Mouse (Mus musculus): ENCODE measurements around the gene 9530077C05Rik. TPM values are rescaled to one million over a fixed set of nuclear protein-coding genes. Genes with fewer than 3 reads are reported as not detected.
"Not testable (repeated sequence)": the region's sequence is repeated elsewhere in the genome, so short reads cannot be mapped to it uniquely, and the experiment has no call there.

The 9530077C05Rik gene
- polyA plus RNA-seq, 1 experiment from 2014 or later: 1.2 TPM

- WGBS (ENCODE audit: insufficient replicate concordance): 56% methylated on average over 1 of the region's 1 CpGs
- Histone ChIP-seq H3K9me3 (replicated peaks; ENCODE audit: control insufficient read depth, low read length) (no peaks in the 10 kb centered on the region), H3K27me3 (ENCODE audit: control insufficient read depth, insufficient read depth, low read depth, low read length) (no peaks in the 10 kb centered on the region), H3K36me3 (ENCODE audit: control insufficient read depth, insufficient read depth) (no peaks in the 10 kb centered on the region), H3K9ac (ENCODE audit: low read depth, low read length) (no peak overlapping the region), H3K4me1 (ENCODE audit: control insufficient read depth, low read depth, low read length) (no peaks in the 10 kb centered on the region), H3K27ac (ENCODE audit: low read length) (no peak overlapping the region), H3K4me2 (ENCODE audit: low read depth, low read length) (no peak overlapping the region), H3K4me3 (ENCODE audit: low read depth, low read length) (no peak overlapping the region)
- ATAC-seq (ENCODE audit: low read depth): no peak
Observed at GRCm38 (mm10) chr9:22438826-22439225, 27.5 kb downstream of the 9530077C05Rik start.

GRCm38 (mm10) chr9:22443157-22443556 lies 31.8 kb downstream of the 9530077C05Rik start:
- no peak overlapping the region for H3K9ac ChIP-seq (ENCODE audit: low read depth, low read length)
- peaks cover 3% of the 10 kb centered on the region for H3K4me1 ChIP-seq (ENCODE audit: control insufficient read depth, low read depth, low read length)
- H3K4me3 ChIP-seq (ENCODE audit: low read depth, low read length): no peak overlapping the region
- no peaks in the 10 kb centered on the region for H3K9me3 ChIP-seq (replicated peaks; ENCODE audit: control insufficient read depth, low read length)
- ATAC-seq (ENCODE audit: low read depth): no peak
- no peak overlapping the region for H3K4me2 ChIP-seq (ENCODE audit: low read depth, low read length)
- H3K27ac ChIP-seq (ENCODE audit: low read length): 0 out of 2 replicates have a peak overlapping the region, but pooled peaks have one; percentile 25
- 78% methylated on average over 10 of the region's 10 CpGs for WGBS (ENCODE audit: insufficient replicate concordance)
- H3K36me3 ChIP-seq (ENCODE audit: control insufficient read depth, insufficient read depth): peaks cover 4% of the 10 kb centered on the region; the same call in 1 of the 2 replicates
- H3K27me3 ChIP-seq (ENCODE audit: control insufficient read depth, insufficient read depth, low read depth, low read length): no peaks in the 10 kb centered on the region

- no peaks in the 10 kb centered on the region for H3K9me3 ChIP-seq (replicated peaks; ENCODE audit: control insufficient read depth, low read length)
- H3K9ac ChIP-seq (ENCODE audit: low read depth, low read length): no peak overlapping the region
- H3K27ac ChIP-seq (ENCODE audit: low read length): no peak overlapping the region
- peaks cover 15% of the 10 kb centered on the region for H3K36me3 ChIP-seq (ENCODE audit: control insufficient read depth, insufficient read depth)
- 74% methylated on average over 1 of the region's 1 CpGs for WGBS (ENCODE audit: insufficient replicate concordance)
- H3K4me1 ChIP-seq (ENCODE audit: control insufficient read depth, low read depth, low read length): peaks cover 3% of the 10 kb centered on the region
- ATAC-seq (ENCODE audit: low read depth): no peak
- H3K4me2 ChIP-seq (ENCODE audit: low read depth, low read length): no peak overlapping the region
- H3K4me3 ChIP-seq (ENCODE audit: low read depth, low read length): no peak overlapping the region
- no peaks in the 10 kb centered on the region for H3K27me3 ChIP-seq (ENCODE audit: control insufficient read depth, insufficient read depth, low read depth, low read length)
Observed at GRCm38 (mm10) chr9:22445123-22445522, 33.8 kb downstream of the 9530077C05Rik start.

- peaks cover 20% of the 10 kb centered on the region for H3K36me3 ChIP-seq (ENCODE audit: control insufficient read depth, insufficient read depth)
- no peak overlapping the region for H3K9ac ChIP-seq (ENCODE audit: low read depth, low read length)
- 50% methylated on average over 5 of the region's 5 CpGs for WGBS (ENCODE audit: insufficient replicate concordance)
Observed at GRCm38 (mm10) chr9:22447213-22447612, 35.9 kb downstream of the 9530077C05Rik start.

GRCm38 (mm10) chr9:22448420-22448819 lies 37.1 kb downstream of the 9530077C05Rik start:
- H3K36me3 ChIP-seq (ENCODE audit: control insufficient read depth, insufficient read depth): peaks cover 22% of the 10 kb centered on the region
- 84% methylated on average over 13 of the region's 13 CpGs for WGBS (ENCODE audit: insufficient replicate concordance)
- no peaks in the 10 kb centered on the region for H3K9me3 ChIP-seq (replicated peaks; ENCODE audit: control insufficient read depth, low read length)
- ATAC-seq (ENCODE audit: low read depth): no peak
- no peak overlapping the region for H3K27ac ChIP-seq (ENCODE audit: low read length)
- H3K9ac ChIP-seq (ENCODE audit: low read depth, low read length): no peak overlapping the region
- H3K4me1 ChIP-seq (ENCODE audit: control insufficient read depth, low read depth, low read length): peaks cover 10% of the 10 kb centered on the region
- no peak overlapping the region for H3K4me2 ChIP-seq (ENCODE audit: low read depth, low read length)
- no peaks in the 10 kb centered on the region for H3K27me3 ChIP-seq (ENCODE audit: control insufficient read depth, insufficient read depth, low read depth, low read length)
- H3K4me3 ChIP-seq (ENCODE audit: low read depth, low read length): no peak overlapping the region

More at GRCm38 (mm10) chr9:22447213-22447612, 35.9 kb downstream of the 9530077C05Rik start:
- no peaks in the 10 kb centered on the region for H3K27me3 ChIP-seq (ENCODE audit: control insufficient read depth, insufficient read depth, low read depth, low read length)
- no peak overlapping the region for H3K4me3 ChIP-seq (ENCODE audit: low read depth, low read length)
- H3K4me2 ChIP-seq (ENCODE audit: low read depth, low read length): no peak overlapping the region
- ATAC-seq (ENCODE audit: low read depth): peak; percentile 59; the same call in 1 of the 2 replicates
- H3K27ac ChIP-seq (ENCODE audit: low read length): no peak overlapping the region
- H3K4me1 ChIP-seq (ENCODE audit: control insufficient read depth, low read depth, low read length): peaks cover 3% of the 10 kb centered on the region
- H3K9me3 ChIP-seq (replicated peaks; ENCODE audit: control insufficient read depth, low read length): no peaks in the 10 kb centered on the region

- ATAC-seq (ENCODE audit: low read depth): no peak
- WGBS (ENCODE audit: insufficient replicate concordance): 80% methylated on average over 6 of the region's 6 CpGs
- H3K4me1 ChIP-seq (ENCODE audit: control insufficient read depth, low read depth, low read length): peaks cover 14% of the 10 kb centered on the region
- H3K9me3 ChIP-seq (replicated peaks; ENCODE audit: control insufficient read depth, low read length): no peaks in the 10 kb centered on the region
- no peak overlapping the region for H3K4me2 ChIP-seq (ENCODE audit: low read depth, low read length)
- no peak overlapping the region for H3K9ac ChIP-seq (ENCODE audit: low read depth, low read length)
- H3K27me3 ChIP-seq (ENCODE audit: control insufficient read depth, insufficient read depth, low read depth, low read length): no peaks in the 10 kb centered on the region
- no peak overlapping the region for H3K27ac ChIP-seq (ENCODE audit: low read length)
- H3K4me3 ChIP-seq (ENCODE audit: low read depth, low read length): no peak overlapping the region
- peaks cover 22% of the 10 kb centered on the region for H3K36me3 ChIP-seq (ENCODE audit: control insufficient read depth, insufficient read depth)
Observed at GRCm38 (mm10) chr9:22449209-22449608, 37.9 kb downstream of the 9530077C05Rik start.

GRCm38 (mm10) chr9:22452697-22453096 lies 41.4 kb downstream of the 9530077C05Rik start:
- Histone ChIP-seq H3K27ac (ENCODE audit: low read length) (no peak overlapping the region), H3K9me3 (replicated peaks; ENCODE audit: control insufficient read depth, low read length) (no peaks in the 10 kb centered on the region), H3K36me3 (ENCODE audit: control insufficient read depth, insufficient read depth) (peaks cover 41% of the 10 kb centered on the region), H3K4me3 (ENCODE audit: low read depth, low read length) (no peak overlapping the region), H3K4me1 (ENCODE audit: control insufficient read depth, low read depth, low read length) (peaks cover 11% of the 10 kb centered on the region), H3K27me3 (ENCODE audit: control insufficient read depth, insufficient read depth, low read depth, low read length) (no peaks in the 10 kb centered on the region), H3K4me2 (ENCODE audit: low read depth, low read length) (no peak overlapping the region), H3K9ac (ENCODE audit: low read depth, low read length) (no peak overlapping the region)
- no peak for ATAC-seq (ENCODE audit: low read depth)
- WGBS (ENCODE audit: insufficient replicate concordance): 64% methylated on average over 10 of the region's 10 CpGs

GRCm38 (mm10) chr9:22453501-22453924 lies 42.2 kb downstream of the 9530077C05Rik start:
- H3K9ac ChIP-seq (ENCODE audit: low read depth, low read length): no peak overlapping the region
- no peaks in the 10 kb centered on the region for H3K27me3 ChIP-seq (ENCODE audit: control insufficient read depth, insufficient read depth, low read depth, low read length)
- ATAC-seq (ENCODE audit: low read depth): peak; percentile 92
- peaks cover 33% of the 10 kb centered on the region for H3K36me3 ChIP-seq (ENCODE audit: control insufficient read depth, insufficient read depth)
- H3K4me3 ChIP-seq (ENCODE audit: low read depth, low read length): no peak overlapping the region
- peaks cover 11% of the 10 kb centered on the region for H3K4me1 ChIP-seq (ENCODE audit: control insufficient read depth, low read depth, low read length)
- 30% methylated on average over 10 of the region's 10 CpGs for WGBS (ENCODE audit: insufficient replicate concordance)
- no peaks in the 10 kb centered on the region for H3K9me3 ChIP-seq (replicated peaks; ENCODE audit: control insufficient read depth, low read length)
- peak overlapping the region; percentile 58 for H3K27ac ChIP-seq (ENCODE audit: low read length)
- peak overlapping the region; percentile 24 for H3K4me2 ChIP-seq (ENCODE audit: low read depth, low read length)

GRCm38 (mm10) chr9:22453990-22454389 lies 42.7 kb downstream of the 9530077C05Rik start, which contains the start of gene Gm17545:
Gene Gm17545 (plus strand): TSS chr9:22454290.
- Histone ChIP-seq H3K4me1 (ENCODE audit: control insufficient read depth, low read depth, low read length) (peaks cover 11% of the 10 kb centered on the region), H3K4me2 (ENCODE audit: low read depth, low read length) (peak within 1 kb of the TSS; percentile 24), H3K36me3 (ENCODE audit: control insufficient read depth, insufficient read depth) (peaks cover 29% of the 10 kb centered on the region), H3K27ac (ENCODE audit: low read length) (peak within 1 kb of the TSS; percentile 58)
- ATAC-seq (ENCODE audit: low read depth); H3K9me3 ChIP-seq (replicated peaks; ENCODE audit: control insufficient read depth, low read length); H3K27me3 ChIP-seq (ENCODE audit: control insufficient read depth, insufficient read depth, low read depth, low read length); H3K4me3 ChIP-seq (ENCODE audit: low read depth, low read length); H3K9ac ChIP-seq (ENCODE audit: low read depth, low read length): not testable (repeated sequence)
- 77% methylated on average over 8 of the region's 8 CpGs for WGBS (ENCODE audit: insufficient replicate concordance)

Measured in liver, embryonic 16.5 days (tissue).